Mouse (Mus musculus) ES-E14 (cell line): Measurements from ENCODE around the gene Pigs. TPM values are rescaled to one million over a fixed set of nuclear protein-coding genes. Genes with fewer than 3 reads are reported as not detected.

Experiments used
- DNase-seq: peaks from one replicate; pipeline ENCODE4 v3.0.0-alpha.2; 2013; ENCODE audit warnings: low read depth, low spot score
- H3K27ac ChIP-seq: 2 replicates; pipeline ENCODE4 v1.5.1; 2012; ENCODE audit warnings: low read depth, mild to moderate bottlenecking, low read length, moderate library complexity, mixed read lengths; ENCODE audit not compliant: poor library complexity, insufficient read depth, severe bottlenecking
- H3K36me3 ChIP-seq: 2 replicates; pipeline ENCODE4 v1.6.1; 2012; ENCODE audit warnings: mild to moderate bottlenecking, low read length, moderate library complexity, mixed read lengths; ENCODE audit not compliant: control insufficient read depth, poor library complexity, insufficient read depth, severe bottlenecking
- H3K4me1 ChIP-seq, 2 experiments: fragments of 150-350 bp in 1 of 2; sonication (generic) in 1 of 2; 2 replicates each; pipeline ENCODE4 v1.6.1; 2012; ENCODE audit warnings: low read length in 2 of 2, mild to moderate bottlenecking in 1 of 2, mixed read lengths in 1 of 2; ENCODE audit not compliant: control insufficient read depth in 2 of 2, insufficient read depth in 2 of 2, poor library complexity in 1 of 2
- H3K4me3 ChIP-seq, 2 experiments: fragments of 150-350 bp in 1 of 2; sonication (generic) in 1 of 2; 2 replicates each; pipeline ENCODE4 v1.5.1; 2012; ENCODE audit warnings: low read length in 2 of 2, low read depth in 1 of 2, mild to moderate bottlenecking in 1 of 2, mixed read lengths in 1 of 2; ENCODE audit not compliant: insufficient read depth in 1 of 2, poor library complexity in 1 of 2, severe bottlenecking in 1 of 2
- H3K9ac ChIP-seq: 2 replicates; pipeline ENCODE4 v1.6.1; 2012; ENCODE audit warnings: low read depth, mild to moderate bottlenecking, low read length, mixed read lengths; ENCODE audit not compliant: poor library complexity, insufficient read depth, severe bottlenecking
- H3K9me3 ChIP-seq: fragments of 150-350 bp; sonication (generic); 2 replicates; pipeline ENCODE4 v1.6.1; 2012; ENCODE audit warnings: low read depth, mild to moderate bottlenecking, low read length; ENCODE audit not compliant: control insufficient read depth, insufficient read depth
- CHD2 ChIP-seq: IDR thresholded peaks from 2 replicates; pipeline ENCODE4 v1.6.1; 2014; ENCODE audit warnings: mild to moderate bottlenecking, low read depth, low read length, inconsistent platforms
- HCFC1 ChIP-seq: IDR thresholded peaks from 2 replicates; pipeline ENCODE4 v1.6.1; 2012; ENCODE audit warnings: low read length, inconsistent platforms, borderline replicate concordance; ENCODE audit not compliant: insufficient read depth
- MAFK ChIP-seq: IDR thresholded peaks from 2 replicates; pipeline ENCODE4 v1.6.1; 2014; ENCODE audit warnings: mild to moderate bottlenecking, low read depth, low read length, inconsistent platforms; ENCODE audit not compliant: insufficient read depth
- ZC3H11A ChIP-seq: IDR thresholded peaks from 2 replicates; pipeline ENCODE4 v1.6.1; 2012; ENCODE audit warnings: low read depth, mild to moderate bottlenecking, inconsistent platforms, low read length, borderline replicate concordance
- ZNF384 ChIP-seq: IDR thresholded peaks from 2 replicates; pipeline ENCODE4 v1.6.1; 2012; ENCODE audit warnings: low read depth, low read length, inconsistent platforms
- in situ Hi-C, 2 experiments: fragments of 600-800 bp; cut with MboI; formaldehyde crosslinking; loops; one replicate each; pipeline ENCODE4 v1.15.1; 2025; ENCODE audit warnings: low sequenced_read_pairs in 2 of 2, inconsistent platforms in 1 of 2; ENCODE audit not compliant: unreplicated experiment in 2 of 2
- total RNA-seq: library from RNA; depleted of rRNA; stranded (reverse); fragments of 300-350 nt; gene quantifications from 2 replicates; pipeline ENCODE4 v1.2.3, GENCODE M21; 2012

Pigs gene
- total RNA-seq, 1 experiment = 45.7 TPM

DNA sequence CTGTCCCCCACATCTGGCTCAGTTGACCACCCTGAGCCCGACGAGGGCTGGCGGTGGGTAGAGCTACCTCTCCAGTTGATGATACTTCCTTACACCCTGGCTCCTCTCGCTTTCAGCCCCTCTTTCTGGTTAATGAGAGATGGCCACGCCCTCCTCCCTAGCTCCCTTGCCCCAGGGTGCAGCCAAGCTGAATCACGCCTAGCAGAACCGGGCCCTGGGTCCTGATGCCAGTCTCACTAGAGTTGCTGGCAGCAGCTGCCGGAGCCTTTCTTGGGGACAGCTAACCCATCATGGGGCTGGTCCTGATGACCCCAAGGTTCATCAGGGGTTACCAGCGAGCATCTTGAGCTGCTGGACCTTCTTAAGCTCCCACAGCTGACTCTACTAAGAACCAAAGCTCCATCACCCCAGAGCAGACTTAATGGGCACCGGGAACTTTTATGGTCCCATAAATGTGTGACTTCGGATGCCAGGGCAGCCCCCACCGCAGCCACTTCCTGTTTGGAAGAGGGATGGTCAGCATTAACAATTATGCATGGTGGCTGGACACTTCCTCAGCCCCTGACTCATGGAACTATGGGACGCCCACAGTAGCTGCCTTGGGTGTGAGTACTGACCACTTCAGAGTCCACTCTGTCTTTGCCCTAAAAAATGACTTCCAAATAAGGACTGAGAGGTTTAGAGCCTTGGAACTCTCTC lies 35.2 kb downstream of the Pigs start:
- H3K36me3 ChIP-seq = no peaks in the 10 kb centered on the region
- no peak overlapping the region for H3K27ac ChIP-seq
- peaks cover 2 to 12% of the 10 kb centered on the region in 2 experiments; a peak in 2 of 4 replicates for H3K4me1 ChIP-seq
- H3K9me3 ChIP-seq = no peaks in the 10 kb centered on the region
- H3K9ac ChIP-seq = no peak overlapping the region
- H3K4me3 ChIP-seq = no peak overlapping the region
- TF ChIP-seq ZNF384 = no peak
- TF ChIP-seq HCFC1 = no peak
- no peak for TF ChIP-seq MAFK
- TF ChIP-seq CHD2 = no peak
- TF ChIP-seq ZC3H11A = no peak
- DNase-seq = no peak
- in situ Hi-C loops = loop anchor here in 1 of 2 experiments (5.0 kb wide), 1 partner anchor 34 kb away; no protein-coding TSS in a partner anchor

DNA sequence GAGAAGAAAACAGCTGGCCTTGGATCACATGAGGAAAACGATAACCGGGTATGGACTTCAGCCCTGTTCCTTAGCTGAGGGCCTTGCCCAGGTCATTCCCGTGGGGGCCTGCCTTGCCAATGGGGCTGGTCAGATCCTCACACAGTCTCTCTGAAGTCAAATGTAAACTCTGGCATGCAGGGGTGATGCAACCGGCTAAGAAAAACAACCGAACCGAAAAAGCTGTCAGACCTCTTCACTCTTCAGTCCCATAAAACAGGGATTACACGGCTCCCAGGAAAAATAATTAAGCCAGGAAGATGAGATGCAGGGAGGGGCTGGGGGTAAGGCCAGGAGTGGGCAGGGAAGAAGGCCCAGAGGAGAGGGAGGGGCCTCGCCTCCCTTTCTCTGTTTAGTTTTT lies 35.9 kb downstream of the Pigs start:
- TF ChIP-seq MAFK (no peak), HCFC1 (no peak), CHD2 (no peak), ZC3H11A (no peak), ZNF384 (no peak)
- in situ Hi-C loops = loop anchor here in 1 of 2 experiments (5.0 kb wide), 1 partner anchor 33 kb away; no protein-coding TSS in a partner anchor
- DNase-seq = no peak
- Histone ChIP-seq H3K4me3 (no peak overlapping the region), H3K36me3 (no peaks in the 10 kb centered on the region), H3K27ac (no peak overlapping the region), H3K9ac (no peak overlapping the region), H3K9me3 (no peaks in the 10 kb centered on the region), H3K4me1 (peaks cover 3 to 9% of the 10 kb centered on the region in 2 experiments; a peak in 2 of 4 replicates)

DNA sequence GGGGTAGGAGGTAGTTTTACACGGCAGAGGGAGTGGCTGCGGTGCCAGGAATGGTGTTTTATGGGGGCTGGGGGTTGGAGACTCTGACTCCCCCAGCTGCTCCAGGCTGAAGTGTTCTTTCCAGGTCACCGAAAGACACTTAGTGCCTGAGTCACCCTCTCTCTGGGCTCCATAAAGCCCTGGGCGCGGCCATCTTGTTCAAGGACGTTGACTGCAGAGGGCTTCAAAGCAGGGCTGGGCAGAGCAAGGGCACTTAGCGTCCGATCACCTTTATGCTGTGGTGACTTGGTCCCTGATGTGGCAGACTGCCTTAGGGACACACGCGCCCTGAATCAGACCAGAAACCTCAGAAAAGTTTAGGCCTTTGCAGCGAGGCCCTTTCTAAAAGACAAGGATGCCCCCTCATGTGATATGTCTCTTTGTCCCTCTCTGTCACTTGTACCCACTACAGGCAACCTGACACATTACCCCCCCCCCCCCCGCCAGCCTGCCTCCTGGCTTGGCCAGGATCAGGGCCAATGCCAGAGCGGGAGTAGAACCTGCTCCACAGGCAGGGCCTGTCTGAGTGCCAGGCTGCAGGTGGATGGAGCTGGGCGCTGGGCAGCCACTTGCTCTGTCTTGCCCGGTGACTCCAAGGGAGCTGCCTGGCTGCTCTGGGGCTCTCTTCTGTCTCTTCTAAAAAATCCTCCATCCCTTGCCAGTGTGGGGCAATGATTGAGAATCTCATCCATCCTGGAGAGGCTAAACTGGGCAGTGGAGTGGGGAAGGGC lies 39.4 kb downstream of the Pigs start:
- Histone ChIP-seq H3K9me3 (no peaks in the 10 kb centered on the region), H3K36me3 (no peaks in the 10 kb centered on the region), H3K9ac (no peak overlapping the region), H3K27ac (no peak overlapping the region), H3K4me3 (no peak overlapping the region), H3K4me1 (peaks cover 3 to 11% of the 10 kb centered on the region in 2 experiments)
- no peak for TF ChIP-seq MAFK
- no peak for TF ChIP-seq ZNF384
- in situ Hi-C loops = no loop called here
- no peak for DNase-seq

DNA sequence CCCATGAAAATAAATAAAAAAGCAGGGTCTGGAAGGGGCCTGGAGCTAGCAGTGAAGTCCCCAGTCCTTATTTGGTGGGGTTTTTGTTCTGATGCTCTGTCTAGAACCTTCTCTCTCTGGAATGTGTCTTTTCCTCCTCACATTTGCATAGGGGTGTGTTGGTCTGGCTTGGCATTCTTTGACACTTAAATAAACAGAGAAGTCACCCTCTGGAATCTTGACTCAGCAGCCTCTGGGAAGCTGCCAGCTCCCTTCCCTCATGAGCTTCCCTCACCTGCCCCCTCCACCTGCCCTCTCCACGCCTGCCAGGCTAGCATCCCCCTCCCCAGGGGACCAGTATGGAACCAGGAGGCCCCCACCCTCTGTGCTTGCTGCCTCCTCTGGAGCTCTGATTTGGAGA lies 42.2 kb downstream of the Pigs start:
- Histone ChIP-seq H3K4me3 (no peak overlapping the region), H3K9me3 (no peaks in the 10 kb centered on the region), H3K4me1 (peaks cover 3 to 11% of the 10 kb centered on the region in 2 experiments), H3K27ac (no peak overlapping the region), H3K9ac (no peak overlapping the region), H3K36me3 (no peaks in the 10 kb centered on the region)
- DNase-seq = no peak
- no peak for TF ChIP-seq ZNF384
- no peak for TF ChIP-seq ZC3H11A
- TF ChIP-seq MAFK = peak; percentile 82
- no peak for TF ChIP-seq HCFC1
- in situ Hi-C loops = no loop called here
